Mouse (Mus musculus) gastrocnemius, postnatal 4 days (tissue): ENCODE results near the gene Nnmt. TPM values are rescaled to one million over a fixed set of nuclear protein-coding genes. Genes with fewer than 3 reads are reported as not detected.
A peak's percentile ranks its signal among the peaks of the same experiment; 100 is the strongest.

ENCODE experiments used
- DNase-seq, 2 experiments: peaks; one replicate each; pipeline ENCODE4 v3.0.0; 2021 to 2022; ENCODE audit warnings: low spot score in 2 of 2, mixed read lengths in 2 of 2
- total RNA-seq, 2 experiments: library from RNA; stranded (reverse); gene quantifications; 2 replicates each; pipeline ENCODE4 v1.2.3; 2021

The Nnmt gene
- total RNA-seq, 2 experiments from 2014 or later: 19.3 to 22.9 TPM

DNA sequence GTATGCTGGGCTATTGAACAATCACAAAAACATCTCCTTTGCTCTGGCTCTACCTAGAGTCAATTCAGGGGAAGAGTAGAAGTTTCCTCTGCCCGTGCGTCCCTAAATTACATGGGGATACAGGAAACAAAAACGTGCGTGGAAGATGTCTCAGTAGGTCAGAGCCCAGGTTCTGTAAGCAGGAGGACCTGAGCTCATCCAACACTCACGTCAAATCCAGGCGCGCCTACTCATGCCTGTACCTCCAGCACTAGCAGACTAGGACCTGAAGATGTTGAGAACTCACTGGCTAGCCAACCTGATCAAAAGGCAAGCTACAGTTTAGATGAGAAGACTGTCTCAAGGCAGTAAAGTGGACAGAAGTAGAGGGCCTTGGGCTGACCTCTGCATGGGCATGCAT, 32.2 kb upstream of the Nnmt start:
- no peak for DNase-seq

DNA sequence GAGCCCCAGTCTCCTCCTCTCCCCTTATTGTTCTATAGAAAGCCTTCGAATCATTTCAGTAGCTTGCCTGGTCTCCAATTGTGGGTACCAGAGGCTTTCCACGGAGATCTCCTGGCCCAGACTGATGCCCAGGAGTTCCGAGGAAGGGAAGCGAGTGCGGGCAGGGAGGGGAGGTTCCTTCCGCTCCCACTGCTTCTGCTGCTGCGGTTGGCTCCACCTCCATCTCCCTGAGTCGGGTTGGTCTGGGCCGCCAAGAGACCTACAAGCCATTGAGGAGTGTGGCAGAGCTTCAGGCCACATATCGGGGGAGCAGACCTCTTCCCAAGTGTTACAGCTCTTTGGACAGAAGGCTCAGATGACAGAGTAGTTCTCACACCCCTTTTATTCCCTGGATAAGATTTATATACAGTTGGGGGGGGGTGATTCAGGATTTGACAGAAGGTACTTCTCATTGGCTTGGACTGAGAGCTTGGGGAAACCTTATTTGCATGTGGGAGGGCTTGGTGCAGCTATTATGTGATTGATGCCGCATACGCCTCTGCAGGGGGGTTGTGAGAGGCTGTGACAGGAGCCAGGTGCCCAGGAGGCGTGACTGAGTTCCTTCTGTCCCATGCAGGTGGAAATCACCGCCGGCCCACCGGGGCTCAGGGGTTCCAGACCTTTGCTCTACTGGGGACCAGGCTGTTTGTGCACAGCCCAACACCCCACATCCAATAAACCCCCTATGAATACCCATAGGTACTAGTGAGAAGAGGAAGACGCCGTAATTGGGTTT, 30.8 kb upstream of the Nnmt start:
- DNase-seq: no peak

DNA sequence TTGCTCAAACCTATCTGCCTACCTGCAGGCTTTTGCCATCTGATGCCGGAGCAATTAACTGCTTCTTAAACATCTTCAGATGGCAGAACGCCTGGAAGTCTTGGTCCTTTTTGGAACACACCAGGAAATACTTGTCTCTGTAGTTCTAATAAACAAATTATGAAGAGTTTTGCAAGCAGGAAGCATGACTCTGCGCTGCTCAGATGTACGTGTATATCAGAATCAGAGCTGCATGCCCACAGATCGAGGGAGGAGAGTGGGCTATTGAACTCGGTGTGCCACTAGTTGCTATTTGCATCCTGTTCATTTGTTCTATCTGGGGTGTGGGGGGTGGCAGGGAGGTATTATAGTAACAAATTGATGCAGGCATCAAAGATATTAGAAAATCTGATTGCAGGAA, 28.2 kb upstream of the Nnmt start:
- DNase-seq: peak in 1 of 2 experiments; percentile 3

GRCm38 (mm10) chr9:48619268-48619667, 14.3 kb upstream of the Nnmt start:
- peak in 1 of 2 experiments; percentile 3 for DNase-seq

GRCm38 (mm10) chr9:48618589-48618988, 13.6 kb upstream of the Nnmt start:
- DNase-seq: peak; percentile 47 to 74

- DNase-seq: peak; percentile 36 to 65
Measured at GRCm38 (mm10) chr9:48618111-48618510, 13.2 kb upstream of the Nnmt start.

GRCm38 (mm10) chr9:48617511-48618010, 12.6 kb upstream of the Nnmt start:
- DNase-seq: no peak

DNA sequence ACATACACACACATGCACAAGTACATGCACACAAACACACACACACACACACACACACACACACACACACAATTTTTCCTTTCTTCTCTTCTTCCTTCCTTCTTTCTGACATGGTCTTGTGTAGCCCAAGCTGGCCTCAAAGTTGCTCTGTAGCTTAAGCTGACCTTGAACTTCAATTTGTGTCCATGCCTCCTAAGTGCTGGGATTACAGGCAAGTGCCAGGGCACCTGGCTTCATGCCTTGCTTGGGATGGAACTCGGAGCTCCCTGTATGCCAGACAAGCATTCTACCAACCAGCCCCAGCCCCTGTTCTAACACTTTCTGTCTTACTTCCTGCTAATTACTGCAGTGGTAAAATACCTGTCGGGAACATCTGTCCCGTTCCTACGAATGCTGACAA, 8.3 kb upstream of the Nnmt start:
- peak in 1 of 2 experiments; percentile 4 for DNase-seq

GRCm38 (mm10) chr9:48612542-48612941, 7.6 kb upstream of the Nnmt start:
- DNase-seq: peak in 1 of 2 experiments; percentile 41

- peak in 1 of 2 experiments; percentile 8 for DNase-seq
Measured at GRCm38 (mm10) chr9:48611032-48611431, 6.1 kb upstream of the Nnmt start.

DNA sequence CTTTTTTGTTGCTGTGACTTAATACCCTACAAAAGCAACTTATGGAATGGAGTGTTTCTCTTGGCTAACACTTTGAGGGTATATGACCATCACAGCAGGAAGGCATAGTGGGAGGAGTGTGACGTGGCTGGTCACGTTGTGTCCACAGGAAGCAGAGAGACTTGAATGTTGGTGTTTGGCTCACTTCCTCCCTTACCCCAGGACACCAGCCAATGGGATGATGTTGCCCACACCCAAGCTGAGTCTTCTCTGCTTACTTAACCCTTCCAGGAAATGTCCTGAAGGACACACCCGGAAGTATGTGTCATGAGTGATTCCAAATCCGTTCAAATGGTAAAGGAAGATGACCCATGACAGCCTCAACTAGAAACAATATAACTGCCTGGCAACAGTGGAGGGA, 4.8 kb upstream of the Nnmt start:
- DNase-seq: peak in 1 of 2 experiments; percentile 7

DNA sequence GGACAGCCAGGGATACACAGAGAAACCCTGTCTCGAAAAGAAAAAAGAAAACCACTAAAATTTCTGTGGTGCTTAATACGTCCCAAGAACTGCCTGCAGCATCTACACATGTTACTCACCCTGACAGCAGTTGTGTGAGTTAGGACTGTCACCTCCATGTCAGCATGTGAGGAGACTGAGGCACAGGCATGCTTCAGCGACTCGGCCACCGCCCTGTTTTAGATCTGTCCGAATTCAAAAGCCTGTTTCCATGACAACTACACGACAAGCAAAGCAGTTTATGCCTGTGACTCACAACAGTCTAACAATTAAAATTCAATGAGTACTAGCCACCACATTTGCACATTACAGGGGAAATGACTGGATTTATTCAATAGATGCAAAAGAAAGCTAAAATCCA, 2.5 kb upstream of the Nnmt start:
- peak in 1 of 2 experiments; percentile 2 for DNase-seq

DNA sequence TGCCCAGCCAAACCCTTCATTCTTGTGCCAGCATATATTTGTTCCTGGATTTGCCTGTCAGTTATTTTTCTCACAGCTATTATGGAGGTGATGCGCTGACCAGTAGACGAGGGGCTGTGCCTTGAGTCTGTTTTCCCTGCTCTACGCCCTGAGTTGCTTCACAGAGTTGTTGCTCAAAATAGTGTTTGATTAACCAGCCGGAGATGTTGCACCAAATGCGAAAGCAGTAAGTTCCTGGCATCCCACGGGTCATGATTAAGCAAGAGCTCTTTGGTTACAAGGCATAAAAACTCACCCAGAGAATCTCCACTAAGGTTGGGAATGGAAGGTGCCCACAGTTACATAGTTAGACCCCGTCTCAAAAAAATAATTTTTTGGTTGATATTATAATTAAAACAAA, 1.2 kb upstream of the Nnmt start:
- DNase-seq: peak in 1 of 2 experiments; percentile 6

- DNase-seq: peak in 1 of 2 experiments; percentile 14
Measured at GRCm38 (mm10) chr9:48605697-48606096, 744 bp upstream of the Nnmt start.

DNA sequence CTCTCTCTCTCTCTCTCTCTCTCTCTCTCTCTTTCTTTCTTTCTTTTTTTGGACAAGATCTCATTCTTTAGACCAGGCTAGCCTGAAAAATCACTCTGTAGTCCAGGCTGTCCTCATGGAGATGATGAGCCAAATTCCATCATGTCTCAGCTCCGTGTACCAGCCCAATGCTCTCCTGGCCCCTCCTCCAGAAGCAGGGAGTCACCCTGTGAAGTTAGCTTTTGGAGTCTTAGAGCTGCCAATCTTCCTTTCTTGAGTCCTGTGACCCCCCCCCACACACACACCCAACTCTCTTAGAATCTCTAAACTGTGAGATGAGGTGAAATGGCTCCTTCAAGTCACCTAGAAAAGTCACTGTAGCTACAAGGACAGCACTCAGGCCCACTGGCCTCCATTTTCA, 727 bp downstream of the Nnmt start:
- peak in 1 of 2 experiments; percentile 4 for DNase-seq

DNA sequence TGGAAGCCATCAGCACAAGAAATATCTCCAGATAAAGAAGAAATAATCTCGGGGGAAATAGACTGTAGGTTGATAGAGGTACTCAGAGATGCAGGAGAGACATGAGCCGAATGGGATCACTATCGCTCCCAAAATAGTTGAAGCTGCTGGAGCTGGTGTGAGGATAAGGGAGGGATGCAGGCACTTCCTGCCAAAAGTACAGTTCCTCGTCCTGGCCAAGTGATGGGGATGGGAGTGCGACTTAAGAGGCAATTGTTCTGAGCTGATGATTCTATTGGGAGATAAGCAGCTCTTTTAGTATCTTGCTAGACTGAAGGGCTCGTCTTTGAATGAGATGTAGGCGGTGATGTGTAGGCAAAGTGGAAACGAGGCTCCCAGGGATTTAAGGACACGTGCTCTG, 4.1 kb downstream of the Nnmt start:
- no peak for DNase-seq

DNA sequence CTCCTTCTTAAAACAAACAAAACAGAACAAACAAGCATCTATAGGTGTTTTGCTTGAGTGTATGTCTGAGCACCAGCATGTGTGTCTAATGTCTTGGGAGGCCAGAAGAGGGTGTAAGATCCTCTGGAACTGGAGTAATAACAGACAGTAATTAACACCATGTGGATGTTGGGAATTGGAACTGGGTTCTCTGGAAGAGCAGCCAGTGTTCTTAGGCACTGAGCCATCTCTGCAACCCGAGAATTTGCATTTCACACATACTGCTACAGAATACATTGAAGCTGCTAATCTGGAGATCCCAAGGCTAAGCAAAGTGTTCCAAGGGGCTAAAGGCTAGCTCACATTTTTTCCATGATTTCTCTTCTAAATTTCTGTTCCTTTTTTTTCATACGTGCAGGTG, 4.9 kb downstream of the Nnmt start:
- no peak for DNase-seq

DNA sequence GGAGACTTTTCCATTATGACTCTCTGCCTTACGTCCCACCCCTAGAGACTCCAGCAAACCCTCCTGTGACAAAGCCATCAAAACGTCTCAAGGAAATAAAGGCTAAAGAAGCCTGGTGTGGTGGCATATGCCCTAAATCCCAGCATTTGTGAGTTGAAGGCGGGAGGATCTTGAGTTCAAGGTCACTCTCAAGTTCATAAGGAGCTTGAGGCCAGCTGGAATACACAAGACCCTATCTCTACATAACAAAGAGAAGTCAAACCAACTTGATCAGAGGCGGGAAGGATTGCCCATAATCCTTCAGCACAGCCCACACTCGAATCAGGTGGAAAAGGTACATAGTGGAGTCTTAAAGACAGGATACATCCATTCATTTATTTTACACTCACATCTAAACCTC, 7.5 kb downstream of the Nnmt start:
- DNase-seq: no peak

DNA sequence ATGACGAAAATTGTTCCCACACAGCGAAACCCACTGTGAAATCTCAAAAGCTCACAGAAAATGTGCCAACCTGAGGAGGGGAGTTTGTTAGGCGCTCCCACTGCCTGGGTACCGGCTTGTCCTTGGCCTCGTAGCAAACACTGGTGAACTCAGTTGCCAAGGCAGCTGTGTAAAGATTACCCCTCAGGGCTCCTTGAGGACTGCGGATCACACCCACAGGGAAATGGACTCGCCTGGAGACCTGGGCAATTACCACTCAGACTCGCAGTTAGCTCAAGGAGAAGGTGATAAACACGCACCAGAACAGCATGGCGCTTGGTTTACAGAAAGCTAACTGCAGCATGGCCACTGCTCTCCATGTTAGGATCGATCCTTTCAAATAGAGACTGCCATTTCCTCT, 8.0 kb downstream of the Nnmt start:
- DNase-seq: no peak

DNA sequence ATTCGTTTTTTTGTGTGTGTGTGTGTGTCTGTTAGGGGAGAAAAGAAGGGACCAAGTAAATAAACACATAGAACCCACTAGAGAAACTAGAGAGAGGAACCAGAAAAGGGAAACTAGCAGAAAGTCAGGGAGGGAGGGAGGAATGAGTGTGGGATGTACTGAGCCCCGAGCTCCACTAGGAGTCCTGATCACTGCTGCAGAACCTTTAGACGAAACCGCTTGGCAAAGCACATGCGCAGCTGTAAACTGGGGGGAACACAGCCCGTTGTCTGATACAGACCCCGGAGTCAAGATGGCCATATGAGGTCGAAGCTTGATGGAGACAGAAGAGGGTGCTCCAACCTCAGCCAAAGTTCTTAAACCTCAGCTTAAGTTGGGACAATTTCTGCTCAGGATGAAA, 11.0 kb downstream of the Nnmt start:
- DNase-seq: no peak

DNA sequence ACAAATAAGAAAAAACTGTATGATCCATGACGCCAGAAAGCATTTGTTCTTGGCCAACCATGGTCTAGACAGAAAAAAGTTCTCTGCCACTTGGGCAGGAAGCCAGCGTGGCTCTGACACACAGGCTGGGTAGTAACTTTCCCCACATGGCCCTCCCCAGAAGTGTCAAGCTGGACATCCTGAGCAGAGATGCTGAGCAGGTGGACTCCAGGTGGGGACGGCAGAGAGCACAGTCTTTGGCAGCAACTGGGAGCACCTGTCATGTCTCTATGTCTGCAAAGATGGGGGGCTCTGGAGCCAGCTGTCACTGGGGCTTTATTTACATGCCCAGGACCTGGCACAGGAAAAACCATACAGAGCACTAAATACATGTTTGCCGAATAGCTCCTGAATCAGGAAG, 14.3 kb downstream of the Nnmt start:
- DNase-seq: no peak

- DNase-seq: peak in 1 of 2 experiments; percentile 55
Measured at GRCm38 (mm10) chr9:48586332-48586731, 18.6 kb downstream of the Nnmt start.

- DNase-seq: no peak
Measured at GRCm38 (mm10) chr9:48580808-48581207, 24.1 kb downstream of the Nnmt start.
